Mouse (Mus musculus) forebrain, embryonic 12.5 days (tissue): Measurements from ENCODE around the gene Spaca7. TPM values are rescaled to one million over a fixed set of nuclear protein-coding genes. Genes with fewer than 3 reads are reported as not detected.

Experiments used
- polyA plus RNA-seq: library from polyadenylated mRNA; unstranded; fragments of >200 nt; fragmentation: Nextera tagmentation; extraction: Ambion mirVana; gene quantifications from 2 replicates; pipeline ENCODE4 v1.2.1, GENCODE M21; 2016

Spaca7 gene
- polyA plus RNA-seq, 1 experiment from 2014 or later: not detected

Other genes with a start within 250 kb of the Spaca7 start
- gene Sox1, start 177.7 kb upstream of the Spaca7 start, polyA plus RNA-seq: 9.6 and 11.0 TPM in 2 replicates
- 59.0 and 62.2 TPM in 2 replicates for gene Tubgcp3, start 99.2 kb downstream of the Spaca7 start, polyA plus RNA-seq
- gene Atp11a, start 184.0 kb downstream of the Spaca7 start, polyA plus RNA-seq: 13.9 and 19.1 TPM in 2 replicates